Comparison of ENCODE assay signal across 8 mouse cellular contexts in the genomic region with DNA sequence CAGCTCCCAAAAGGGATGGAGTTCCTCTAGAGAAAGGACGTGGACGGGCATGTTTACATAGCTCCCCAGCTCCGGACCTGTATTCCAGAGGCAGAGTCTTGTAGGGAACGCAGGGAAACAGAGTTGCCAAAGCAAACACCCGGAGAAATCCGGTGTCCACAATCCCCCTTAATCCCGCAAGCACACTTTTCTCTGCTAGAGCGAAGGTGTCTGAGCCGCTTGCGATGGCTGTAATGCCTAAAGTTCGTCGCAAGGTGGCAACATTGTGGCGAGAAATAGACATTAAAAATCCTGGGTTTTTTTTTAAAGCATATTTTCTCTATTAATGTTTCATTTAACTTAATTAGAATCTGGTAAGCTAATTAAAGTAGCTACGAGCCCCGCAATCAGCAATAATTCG. TPM values are rescaled to one million over a fixed set of nuclear protein-coding genes. Genes with fewer than 3 reads are reported as not detected.
DNase-seq lines count a peak whose midpoint lies in the region; ATAC-seq and TF ChIP-seq lines count a peak whose summit lies in the region.

No protein-coding gene starts in this region.

- no peak for ATAC-seq in limb, embryonic 13.5 days (ENCODE audit: low FRiP score, low read depth)
- ATAC-seq in midbrain, embryonic 16.5 days: no peak

- H3K27me3 ChIP-seq in heart, adult 2 months (ENCODE audit: control insufficient read depth, insufficient read depth, low read length): peaks cover 15% of the 10 kb centered on the region
- H3K27me3 ChIP-seq in MEL (ENCODE audit: control insufficient read depth in 1 of 2, insufficient read depth in 2 of 2, low read length in 2 of 2): no peaks in the 10 kb centered on the region
- H3K27me3 ChIP-seq in limb, embryonic 13.5 days: peaks cover 74% of the 10 kb centered on the region
- H3K27me3 ChIP-seq in midbrain, embryonic 16.5 days (ENCODE audit: control insufficient read depth, insufficient read depth, low read depth, low read length): peaks cover 56% of the 10 kb centered on the region

- TF ChIP-seq RAD21 in MEL (IDR thresholded peaks at IDR 0.05; ENCODE audit: low read depth, low read length): peak; percentile 94

- no peaks in the 10 kb centered on the region for H3K36me3 ChIP-seq in heart, adult 2 months (ENCODE audit: control insufficient read depth, insufficient read depth, low read length)
- H3K36me3 ChIP-seq in MEL (ENCODE audit: control insufficient read depth in 1 of 2, insufficient read depth in 2 of 2, low read length in 2 of 2): peaks cover 0 to 2% of the 10 kb centered on the region in 2 experiments; a peak in 1 of 4 replicates
- H3K36me3 ChIP-seq in limb, embryonic 13.5 days: no peaks in the 10 kb centered on the region
- H3K36me3 ChIP-seq in midbrain, embryonic 16.5 days (ENCODE audit: control insufficient read depth, insufficient read depth, low read length): no peaks in the 10 kb centered on the region

- peak; percentile 95 for TF ChIP-seq CTCF in heart, adult 2 months (IDR thresholded peaks at IDR 0.05)
- peak; percentile 73 to 88 (median 79) for TF ChIP-seq CTCF in MEL (IDR thresholded peaks at IDR 0.05 in 2 of 3, conservative IDR thresholded peaks at IDR 0.05 in 1 of 3; ENCODE audit: control insufficient read depth in 1 of 3, insufficient read depth in 1 of 3, low read depth in 2 of 3, low read length in 3 of 3, poor library complexity in 1 of 3, severe bottlenecking in 1 of 3)

- peak; percentile 51 to 62 for DNase-seq in heart, adult 2 months
- DNase-seq in heart, postnatal 25 days (ENCODE audit: low spot score): no peak
- DNase-seq in MEL (ENCODE audit: low read depth, low spot score): peak; percentile 67
- DNase-seq in embryo, embryonic 10.5 days (ENCODE audit: low spot score): peak; percentile 83
- DNase-seq in heart, postnatal 36 days: peak; percentile 61 to 72
- peak; percentile 60 for DNase-seq in thymus, postnatal 14 days

- H3K4me3 ChIP-seq in heart, adult 2 months: peak overlapping the region; percentile 38
- H3K4me3 ChIP-seq in MEL (ENCODE audit: control insufficient read depth in 1 of 2, insufficient read depth in 1 of 2, low read depth in 2 of 2, low read length in 2 of 2): peak overlapping the region; percentile 20 to 36; a peak in 2 of 4 replicates
- H3K4me3 ChIP-seq in limb, embryonic 13.5 days: peak overlapping the region; percentile 37
- peak overlapping the region; percentile 24 for H3K4me3 ChIP-seq in midbrain, embryonic 16.5 days (ENCODE audit: low read depth, low read length)

- no peak overlapping the region for H3K9ac ChIP-seq in heart, adult 2 months (ENCODE audit: low read depth, low read length)
- no peak overlapping the region for H3K9ac ChIP-seq in MEL (ENCODE audit: control insufficient read depth, low read depth, low read length, poor library complexity, severe bottlenecking)
- H3K9ac ChIP-seq in limb, embryonic 13.5 days: 0 out of 2 replicates have a peak overlapping the region, but pooled peaks have one; percentile 48
- H3K9ac ChIP-seq in midbrain, embryonic 16.5 days (ENCODE audit: low read depth, low read length): peak overlapping the region; percentile 43; the same call in 1 of the 2 replicates

- no peak overlapping the region for H3K27ac ChIP-seq in heart, adult 2 months
- no peak overlapping the region for H3K27ac ChIP-seq in MEL (ENCODE audit: control insufficient read depth, low read depth, low read length)
- no peak overlapping the region for H3K27ac ChIP-seq in limb, embryonic 13.5 days
- H3K27ac ChIP-seq in midbrain, embryonic 16.5 days (ENCODE audit: low read length): no peak overlapping the region

- TF ChIP-seq POLR2A in heart, adult 2 months (IDR thresholded peaks at IDR 0.05; ENCODE audit: insufficient read depth, low read depth, low read length): no peak
- no peak for TF ChIP-seq POLR2A in MEL (IDR thresholded peaks at IDR 0.05; ENCODE audit: control insufficient read depth in 1 of 2, insufficient read depth in 1 of 2, low read depth in 1 of 2, low read length in 2 of 2, poor library complexity in 1 of 2)

- WGBS in heart, adult 2 months: under 1% methylated on average over 16 of the region's 16 CpGs
- under 1% methylated on average over 16 of the region's 16 CpGs for WGBS in limb, embryonic 13.5 days
- under 1% methylated on average over 16 of the region's 16 CpGs for WGBS in midbrain, embryonic 16.5 days

- TF ChIP-seq EP300 in heart, adult 2 months (IDR thresholded peaks at IDR 0.05; ENCODE audit: insufficient read depth, low read depth, low read length): no peak
- TF ChIP-seq EP300 in MEL (IDR thresholded peaks at IDR 0.05; ENCODE audit: low read depth in 1 of 2, low read length in 2 of 2): no peak

- no peaks in the 10 kb centered on the region for H3K9me3 ChIP-seq in MEL (replicated peaks; ENCODE audit: insufficient read depth, low read length)
- H3K9me3 ChIP-seq in limb, embryonic 13.5 days: no peaks in the 10 kb centered on the region
- H3K9me3 ChIP-seq in midbrain, embryonic 16.5 days (replicated peaks; ENCODE audit: control insufficient read depth, low read length, poor library complexity, severe bottlenecking): no peaks in the 10 kb centered on the region

- peaks cover 6% of the 10 kb centered on the region for H3K4me1 ChIP-seq in heart, adult 2 months (ENCODE audit: control insufficient read depth, insufficient read depth, low read length)
- peaks cover 0 to 15% of the 10 kb centered on the region in 2 experiments; a peak in 1 of 4 replicates for H3K4me1 ChIP-seq in MEL (ENCODE audit: control insufficient read depth in 1 of 2, insufficient read depth in 2 of 2, low read length in 2 of 2)
- H3K4me1 ChIP-seq in limb, embryonic 13.5 days: peaks cover 61% of the 10 kb centered on the region
- H3K4me1 ChIP-seq in midbrain, embryonic 16.5 days (ENCODE audit: control insufficient read depth, insufficient read depth, low read length): peaks cover 32% of the 10 kb centered on the region

- no peaks in the 10 kb centered on the region for H3K79me2 ChIP-seq in heart, adult 2 months (replicated peaks; ENCODE audit: control insufficient read depth, insufficient read depth, low read length)
- H3K79me2 ChIP-seq in MEL (ENCODE audit: control insufficient read depth, insufficient read depth, low read length, poor library complexity): no peaks in the 10 kb centered on the region; the same call in 1 of the 2 replicates

- intact Hi-C loops in heart, adult 2 months (cut with DNase I): loop anchor here (1.0 to 10.0 kb wide), 6 partner anchors 196 to 851 kb away; a partner anchor contains a TSS
- intact Hi-C loops in heart, postnatal 25 days (cut with DNase I): loop anchor here (1.0 to 5.0 kb wide), 3 partner anchors 326 to 706 kb away; a partner anchor contains a TSS
- intact Hi-C loops in heart, postnatal 36 days (cut with DNase I): loop anchor here (2.0 to 10.0 kb wide), 3 partner anchors 476 to 709 kb away; a partner anchor contains a TSS

- H3K4me2 ChIP-seq in limb, embryonic 13.5 days (replicated peaks): peak overlapping the region; percentile 62
- H3K4me2 ChIP-seq in midbrain, embryonic 16.5 days (ENCODE audit: low read length): peak overlapping the region; percentile 56

TF ChIP-seq in MEL, 35 proteins besides CTCF, POLR2A, EP300 and RAD21:
- 0 out of 2 replicates have a peak, but pooled peaks have one; percentile 23 for TF ChIP-seq SIN3A (IDR thresholded peaks at IDR 0.05; ENCODE audit: low read length)
- TF ChIP-seq ETS1 (IDR thresholded peaks at IDR 0.05; ENCODE audit: low read depth, low read length): no peak
- TF ChIP-seq SMC3 (IDR thresholded peaks at IDR 0.05; ENCODE audit: low read depth, low read length): peak; percentile 89
- TF ChIP-seq MAZ (IDR thresholded peaks at IDR 0.05; ENCODE audit: low read depth, low read length): no peak
- TF ChIP-seq MYB (IDR thresholded peaks at IDR 0.05; ENCODE audit: low read depth, low read length): no peak
- peak; percentile 90 for TF ChIP-seq ZC3H11A (IDR thresholded peaks at IDR 0.05; ENCODE audit: low read depth, low read length)
- no peak for TF ChIP-seq USF1 (IDR thresholded peaks at IDR 0.05; ENCODE audit: low read depth, low read length)
- TF ChIP-seq ZNF384 (IDR thresholded peaks at IDR 0.05; ENCODE audit: low read depth, low read length): peak; percentile 93
- TF ChIP-seq NELFE (IDR thresholded peaks at IDR 0.05; ENCODE audit: low read depth, low read length): no peak
- TF ChIP-seq RCOR1 (IDR thresholded peaks at IDR 0.05; ENCODE audit: low read depth, low read length): no peak
- TF ChIP-seq GABPA (IDR thresholded peaks at IDR 0.05; ENCODE audit: low read depth, low read length): no peak

RNA-seq across cellular contexts. Expression of a gene that starts 13.0 kb away (rescaled TPM):
- under 1 TPM; 0.07 to 0.10 TPM for total RNA-seq in heart, adult 2 months (2021)
- polyA plus RNA-seq in heart, adult 2 months (2012; rRNA removed): 0.04 TPM in 1 of 2 replicates, not detected in the other
- not detected for total RNA-seq in heart, postnatal 25 days (2021)
- total RNA-seq in MEL (2012; rRNA removed): not detected in 2 replicates
- polyA plus RNA-seq in MEL (2012; ENCODE audit: insufficient read depth in 1 of 2, insufficient read length in 2 of 2, low read depth in 1 of 2, low replicate concordance in 2 of 2, missing spikeins in 1 of 2): under 1 TPM in 1 of 2 experiments, not detected in 1; 0.06 TPM
- under 1 TPM; 0.08 TPM for total RNA-seq in heart, postnatal 36 days (2021)
- polyA plus RNA-seq in limb, embryonic 13.5 days (2015; fragmentation: Nextera tagmentation; extraction: Ambion mirVana): 0.06 TPM in 1 of 2 replicates, not detected in the other
- polyA plus RNA-seq in midbrain, embryonic 16.5 days (2015; fragmentation: Nextera tagmentation; extraction: Ambion mirVana): 0.54 and 0.75 TPM in 2 replicates

Comparison
In these comparisons a context has a peak if more than half of its experiments do, and no peak if none do; other contexts are left out.
1. H3K9ac ChIP-seq: peak in limb, embryonic 13.5 days (single experiment) and midbrain, embryonic 16.5 days (single experiment); none in heart, adult 2 months (single experiment) and MEL (single experiment).
2. Peak in every context shown above with its lines, with median percentiles within 50 percentile points of each other: H3K4me3 ChIP-seq.